Mouse (Mus musculus) liver, embryonic 13.5 days (tissue): Measurements from ENCODE around the gene Rad51c. TPM values are rescaled to one million over a fixed set of nuclear protein-coding genes. Genes with fewer than 3 reads are reported as not detected.
"Not testable (repeated sequence)": the region's sequence is repeated elsewhere in the genome, so short reads cannot be mapped to it uniquely, and the experiment has no call there.

Experiments used
- ATAC-seq: fragments of 200-750 bp; cut with Nextera tagmentation; 2 replicates; pipeline ENCODE4 v1.8.0; 2017; ENCODE audit warnings: low read depth, mild to moderate bottlenecking, moderate number of reproducible peaks, moderate library complexity
- DNase-seq: peaks from one replicate; pipeline ENCODE4 v3.0.0; 2022
- H3K27ac ChIP-seq: fragments of 300-500 bp; sonication (generic); 2 replicates; pipeline ENCODE4 v1.5.1; 2015; ENCODE audit warnings: moderate library complexity, mild to moderate bottlenecking, inconsistent platforms
- H3K27me3 ChIP-seq: fragments of 300-500 bp; sonication (generic); 2 replicates; pipeline ENCODE4 v1.6.1; 2015; ENCODE audit warnings: mild to moderate bottlenecking, inconsistent platforms
- H3K36me3 ChIP-seq: fragments of 300-500 bp; sonication (generic); 2 replicates; pipeline ENCODE4 v1.6.1; 2015; ENCODE audit warnings: mild to moderate bottlenecking, inconsistent platforms
- H3K4me1 ChIP-seq: fragments of 300-500 bp; sonication (generic); replicated peaks from 2 replicates; pipeline ENCODE4 v1.6.1; 2015; ENCODE audit warnings: inconsistent platforms
- H3K4me2 ChIP-seq: fragments of 300-500 bp; sonication (generic); 2 replicates; pipeline ENCODE4 v1.6.1; 2015; ENCODE audit warnings: inconsistent platforms, mild to moderate bottlenecking, moderate library complexity
- H3K4me3 ChIP-seq: fragments of 300-500 bp; sonication (generic); replicated peaks from 2 replicates; pipeline ENCODE4 v1.5.1; 2015; ENCODE audit warnings: mild to moderate bottlenecking, inconsistent platforms
- H3K9ac ChIP-seq: fragments of 300-500 bp; sonication (generic); 2 replicates; pipeline ENCODE4 v1.6.1; 2015; ENCODE audit warnings: mild to moderate bottlenecking, inconsistent platforms
- H3K9me3 ChIP-seq: fragments of 300-500 bp; sonication (generic); replicated peaks from 2 replicates; pipeline ENCODE4 v1.6.1; 2016; ENCODE audit warnings: inconsistent platforms
- WGBS: fragments of 180-500 bp; shearing (Covaris S2); methylation state at CpG from one replicate; pipeline ENCODE4 v1.1.7; 2015; ENCODE audit not compliant: insufficient replicate concordance; 5-methylcytosine and 5-hydroxymethylcytosine counted together
- polyA plus RNA-seq: library from polyadenylated mRNA; unstranded; fragments of >200 nt; fragmentation: Nextera tagmentation; extraction: Ambion mirVana; gene quantifications from 2 replicates; pipeline ENCODE4 v1.2.1, GENCODE M21; 2015

Rad51c gene
- polyA plus RNA-seq, 1 experiment from 2014 or later: 5.0 TPM

GRCm38 (mm10) chr11:87416120-87416519 lies 11.4 kb upstream of the Rad51c start:
- no peak for ATAC-seq
- Histone ChIP-seq H3K4me2 (no peak overlapping the region), H3K27me3 (no peaks in the 10 kb centered on the region), H3K36me3 (no peaks in the 10 kb centered on the region), H3K9me3 (no peaks in the 10 kb centered on the region), H3K27ac (no peak overlapping the region), H3K4me1 (no peaks in the 10 kb centered on the region), H3K9ac (no peak overlapping the region), H3K4me3 (no peak overlapping the region)
- 48% methylated on average over 5 of the region's 5 CpGs for WGBS
- DNase-seq: no peak

- H3K4me2 ChIP-seq, H3K4me3 ChIP-seq, DNase-seq, H3K9me3 ChIP-seq, H3K27ac ChIP-seq, H3K9ac ChIP-seq, ATAC-seq, H3K36me3 ChIP-seq, H3K4me1 ChIP-seq, H3K27me3 ChIP-seq: not testable (repeated sequence)
- 58% methylated on average over 3 of the region's 3 CpGs for WGBS
Observed at GRCm38 (mm10) chr11:87413412-87413811, 8.7 kb upstream of the Rad51c start.

GRCm38 (mm10) chr11:87404111-87404853 lies 472 bp downstream of the Rad51c start:
- H3K4me1 ChIP-seq: peaks cover 17% of the 10 kb centered on the region
- peak overlapping the region; percentile 69 for H3K4me3 ChIP-seq
- peak overlapping the region; percentile 75 for H3K9ac ChIP-seq
- H3K27me3 ChIP-seq: no peaks in the 10 kb centered on the region
- H3K27ac ChIP-seq: peak overlapping the region; percentile 89
- 2% methylated on average over 58 of the region's 58 CpGs for WGBS
- H3K36me3 ChIP-seq: no peaks in the 10 kb centered on the region
- peak; percentile 96 for DNase-seq
- no peaks in the 10 kb centered on the region for H3K9me3 ChIP-seq
- ATAC-seq: peak; percentile 93
- H3K4me2 ChIP-seq: peak overlapping the region; percentile 86

GRCm38 (mm10) chr11:87398402-87398801 lies 6.4 kb downstream of the Rad51c start:
- DNase-seq (no peak), ATAC-seq (no peak)
- Histone ChIP-seq H3K9ac (no peak overlapping the region), H3K4me3 (no peak overlapping the region), H3K27me3 (no peaks in the 10 kb centered on the region), H3K27ac (no peak overlapping the region), H3K9me3 (no peaks in the 10 kb centered on the region), H3K4me2 (no peak overlapping the region), H3K36me3 (no peaks in the 10 kb centered on the region), H3K4me1 (peaks cover 6% of the 10 kb centered on the region)
- 74% methylated on average over 2 of the region's 2 CpGs for WGBS

- H3K4me2 ChIP-seq: no peak overlapping the region
- H3K27ac ChIP-seq: no peak overlapping the region
- H3K9ac ChIP-seq: no peak overlapping the region
- H3K36me3 ChIP-seq: no peaks in the 10 kb centered on the region
- no peak for ATAC-seq
- DNase-seq: peak; percentile 16
- no peaks in the 10 kb centered on the region for H3K27me3 ChIP-seq
- 43% methylated on average over 1 of the region's 1 CpGs for WGBS
- no peaks in the 10 kb centered on the region for H3K9me3 ChIP-seq
- H3K4me3 ChIP-seq: no peak overlapping the region
- no peaks in the 10 kb centered on the region for H3K4me1 ChIP-seq
Observed at GRCm38 (mm10) chr11:87393855-87394254, 10.9 kb downstream of the Rad51c start.

- ATAC-seq: no peak
- Histone ChIP-seq H3K4me2 (no peak overlapping the region), H3K36me3 (no peaks in the 10 kb centered on the region), H3K9ac (no peak overlapping the region), H3K4me1 (no peaks in the 10 kb centered on the region), H3K9me3 (no peaks in the 10 kb centered on the region), H3K27me3 (no peaks in the 10 kb centered on the region), H3K27ac (no peak overlapping the region), H3K4me3 (no peak overlapping the region)
- DNase-seq: no peak
- WGBS: 88% methylated on average over 1 of the region's 1 CpGs
Observed at GRCm38 (mm10) chr11:87385676-87386075, 19.1 kb downstream of the Rad51c start.

GRCm38 (mm10) chr11:87384551-87384950 lies 20.2 kb downstream of the Rad51c start:
- Histone ChIP-seq H3K36me3 (no peaks in the 10 kb centered on the region), H3K27me3 (no peaks in the 10 kb centered on the region), H3K4me2 (no peak overlapping the region), H3K9ac (no peak overlapping the region), H3K4me3 (no peak overlapping the region), H3K4me1 (no peaks in the 10 kb centered on the region), H3K27ac (no peak overlapping the region), H3K9me3 (no peaks in the 10 kb centered on the region)
- DNase-seq (no peak), ATAC-seq (no peak)
- 88% methylated on average over 4 of the region's 4 CpGs for WGBS

GRCm38 (mm10) chr11:87367865-87368580 lies 36.7 kb downstream of the Rad51c start:
- H3K4me3 ChIP-seq: no peak overlapping the region
- H3K27ac ChIP-seq: peak overlapping the region; percentile 92
- H3K27me3 ChIP-seq: no peaks in the 10 kb centered on the region
- 17% methylated on average over 9 of the region's 9 CpGs for WGBS
- no peaks in the 10 kb centered on the region for H3K36me3 ChIP-seq
- ATAC-seq (peak; percentile 100), DNase-seq (peak; percentile 83)
- peak overlapping the region; percentile 47; the same call in 1 of the 2 replicates for H3K9ac ChIP-seq
- peak overlapping the region; percentile 35 for H3K4me2 ChIP-seq
- no peaks in the 10 kb centered on the region for H3K9me3 ChIP-seq
- peaks cover 50% of the 10 kb centered on the region for H3K4me1 ChIP-seq

- no peak overlapping the region for H3K4me3 ChIP-seq
- peaks cover 47% of the 10 kb centered on the region for H3K4me1 ChIP-seq
- no peak overlapping the region for H3K9ac ChIP-seq
- ATAC-seq (no peak), DNase-seq (no peak)
- no peak overlapping the region for H3K4me2 ChIP-seq
- peak overlapping the region; percentile 92 for H3K27ac ChIP-seq
- H3K36me3 ChIP-seq: no peaks in the 10 kb centered on the region
- 48% methylated on average over 7 of the region's 7 CpGs for WGBS
- no peaks in the 10 kb centered on the region for H3K9me3 ChIP-seq
- H3K27me3 ChIP-seq: no peaks in the 10 kb centered on the region
Observed at GRCm38 (mm10) chr11:87367061-87367460, 37.7 kb downstream of the Rad51c start.

- Histone ChIP-seq H3K4me2 (no peak overlapping the region), H3K4me3 (no peak overlapping the region), H3K9me3 (no peaks in the 10 kb centered on the region), H3K36me3 (no peaks in the 10 kb centered on the region), H3K9ac (no peak overlapping the region), H3K27ac (peak overlapping the region; percentile 75; the same call in 1 of the 2 replicates), H3K27me3 (peaks cover 14% of the 10 kb centered on the region), H3K4me1 (peaks cover 47% of the 10 kb centered on the region)
- 44% methylated on average over 5 of the region's 5 CpGs for WGBS
- DNase-seq: no peak
- ATAC-seq: no peak
Observed at GRCm38 (mm10) chr11:87365120-87365519, 39.6 kb downstream of the Rad51c start.

- peak overlapping the region; percentile 92 for H3K9ac ChIP-seq
- peak overlapping the region; percentile 80 for H3K27ac ChIP-seq
- no peak for DNase-seq
- peak overlapping the region; percentile 95 for H3K4me2 ChIP-seq
- WGBS: 8% methylated on average over 10 of the region's 10 CpGs
- H3K27me3 ChIP-seq: peaks cover 47% of the 10 kb centered on the region
- ATAC-seq: peak; percentile 35
- peak overlapping the region; percentile 86 for H3K4me3 ChIP-seq
- H3K4me1 ChIP-seq: peaks cover 23% of the 10 kb centered on the region
- H3K9me3 ChIP-seq: no peaks in the 10 kb centered on the region
- H3K36me3 ChIP-seq: no peaks in the 10 kb centered on the region
Observed at GRCm38 (mm10) chr11:87359262-87359612, 45.5 kb downstream of the Rad51c start.
